Mouse (Mus musculus) embryonic stem cell, embryonic (primary cell): ENCODE data around the gene Rgs3.

ENCODE experiments used
- CTCF ChIA-PET, 4 experiments: fragments of 300-600 bp in 2 of 4; fragments of 350-600 bp in 2 of 4; sonication (Branson Sonifier 250); formaldehyde crosslinking; loops; one replicate each; lab custom pipeline; 2022; ENCODE audit warnings: inconsistent platforms in 2 of 4; lab: Charles Lee
- POLR2A ChIA-PET, 4 experiments: fragments of 300-600 bp in 2 of 4; fragments of 350-600 bp in 2 of 4; sonication (Branson Sonifier 250); formaldehyde crosslinking; loops; one replicate each; lab custom pipeline; 2022; ENCODE audit warnings: antibody characterized with exemption in 4 of 4, inconsistent platforms in 1 of 4; lab: Charles Lee

The Rgs3 gene

DNA sequence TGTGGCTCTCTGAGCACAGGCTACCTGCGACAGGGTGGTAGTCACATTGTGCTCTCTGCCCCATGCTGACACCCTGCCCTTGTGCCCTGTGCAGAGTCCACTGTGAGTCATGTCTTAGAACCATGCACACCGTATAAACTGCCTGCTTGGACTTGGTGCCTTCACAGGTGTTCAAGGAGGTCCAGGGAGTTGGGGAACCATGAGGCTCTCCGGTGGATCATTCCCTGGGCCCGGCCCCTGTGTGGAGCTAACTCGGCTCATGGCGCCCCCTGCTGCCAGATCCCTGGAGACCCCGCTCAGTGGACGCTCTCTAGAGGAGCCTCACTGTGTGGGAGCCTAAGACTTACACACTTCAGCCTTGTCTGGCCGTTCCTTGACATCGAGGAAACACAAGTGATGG lies 134.2 kb downstream of the Rgs3 start:
- CTCF ChIA-PET, result interaction anchor here (0.6 to 6.9 kb wide), 28 partner anchors 10 to 133 kb away, joined by 3 to 69 read pairs (median 4); partner anchors contain the start of gene Rgs3 (in 1 of the 4)
- POLR2A ChIA-PET, result interaction anchor here in 3 of 4 experiments (0.7 to 1.7 kb wide), 8 partner anchors 19 to 175 kb away, joined by 3 to 5 read pairs (median 3); no protein-coding TSS in a partner anchor

- CTCF ChIA-PET, result interaction anchor here (0.6 to 6.9 kb wide), 19 partner anchors 9 to 282 kb away, joined by 3 to 119 read pairs (median 3); partner anchors contain the start of gene Rgs3 (in 1 of the 4)
- POLR2A ChIA-PET, result interaction anchor here in 3 of 4 experiments (0.6 to 1.7 kb wide), 9 partner anchors 21 to 437 kb away, joined by 3 to 6 read pairs (median 4); partner anchors contain the start of genes Cdc26 (in 1 of the 3) and Prpf4 (in 1 of the 3)
These were observed 135.2 kb downstream of the Rgs3 start for GRCm38 (mm10) chr4:62694703-62695439.

DNA sequence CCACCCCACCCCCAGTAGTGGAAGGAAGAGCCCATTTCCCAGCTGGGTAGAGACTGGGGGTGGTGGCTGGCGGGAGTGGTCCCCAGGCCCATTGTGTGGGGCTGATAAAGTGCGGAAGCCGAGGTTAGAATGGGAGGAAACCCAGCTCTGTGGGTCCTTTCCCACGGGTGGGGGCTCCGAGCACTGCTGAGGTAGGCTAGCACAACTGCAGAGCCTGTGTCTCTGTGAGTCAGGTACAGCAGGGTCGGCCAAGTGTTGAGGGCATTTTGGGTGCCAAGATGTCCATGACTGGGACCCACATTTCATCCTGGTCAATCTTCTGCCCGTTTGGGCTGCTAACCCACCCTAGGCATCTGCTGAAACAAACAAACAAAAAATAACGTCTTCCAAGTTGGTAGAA lies 135.9 kb downstream of the Rgs3 start:
- POLR2A ChIA-PET, result interaction anchor here in 2 of 4 experiments (0.6 to 1.4 kb wide), 6 partner anchors 37 to 436 kb away, joined by 3 to 6 read pairs (median 4); partner anchors contain the start of genes Cdc26 (in 1 of the 2) and Prpf4 (in 1 of the 2)
- CTCF ChIA-PET, result interaction anchor here (0.8 to 6.9 kb wide), 14 partner anchors 32 to 281 kb away, joined by 3 to 119 read pairs (median 4); partner anchors contain the start of gene Rgs3 (in 1 of the 4)

GRCm38 (mm10) chr4:62695946-62696345 lies 136.3 kb downstream of the Rgs3 start:
- ChIA-PET CTCF (interaction anchor here (0.7 to 6.9 kb wide), 22 partner anchors 12 to 336 kb away, joined by 3 to 119 read pairs (median 4); partner anchors contain the start of genes Fkbp15 (in 1 of the 4), Rgs3 (in 1 of the 4) and Slc31a1 (in 1 of the 4)), POLR2A (interaction anchor here in 2 of 4 experiments (0.6 to 2.2 kb wide), 6 partner anchors 65 to 287 kb away, joined by 3 to 9 read pairs (median 3); partner anchors contain the start of genes Cdc26 (in 1 of the 2) and Prpf4 (in 1 of the 2))

DNA sequence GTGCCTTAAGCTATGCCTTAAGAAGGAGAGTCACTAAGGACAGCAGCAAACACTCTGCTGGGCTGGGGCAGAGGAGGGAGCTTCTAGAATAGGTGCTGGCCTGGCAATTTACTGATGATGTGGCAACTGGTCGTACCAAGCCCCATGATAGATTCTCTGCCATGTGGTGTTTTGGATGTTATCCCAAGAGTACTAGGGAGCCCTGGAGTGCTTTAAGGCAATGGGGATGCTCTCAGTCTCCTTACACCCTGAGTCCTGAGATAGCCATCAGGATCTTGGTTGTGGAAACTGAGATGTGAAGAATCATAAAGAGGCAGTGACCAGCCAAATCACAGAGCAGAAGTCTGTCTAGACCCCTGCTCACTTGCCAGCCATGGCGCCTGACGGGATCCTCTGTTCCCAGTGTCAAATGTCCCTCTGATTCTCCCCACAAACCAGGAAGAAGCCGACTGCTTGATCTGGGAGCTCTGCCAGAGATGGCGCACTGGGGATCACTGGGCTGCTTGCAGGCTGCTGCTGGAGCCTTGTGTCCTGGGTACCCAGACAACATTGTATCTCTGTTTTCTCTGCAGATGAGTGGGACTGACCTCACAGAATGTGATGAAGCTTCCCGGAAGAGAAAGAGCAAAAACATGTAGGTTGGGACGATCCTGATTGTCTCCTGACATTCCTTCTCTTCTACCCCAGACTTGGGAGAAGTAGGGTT lies 137.2 kb downstream of the Rgs3 start:
- CTCF ChIA-PET, result interaction anchor here (0.5 to 6.9 kb wide), 63 partner anchors 8 to 630 kb away, joined by 3 to 119 read pairs (median 4); partner anchors contain the start of genes Fkbp15 (in 1 of the 4), Rgs3 (in 1 of the 4) and Slc31a1 (in 1 of the 4)
- POLR2A ChIA-PET, result interaction anchor here in 2 of 4 experiments (0.8 to 2.2 kb wide), 6 partner anchors 62 to 136 kb away, joined by 3 to 12 read pairs (median 4); no protein-coding TSS in a partner anchor

DNA sequence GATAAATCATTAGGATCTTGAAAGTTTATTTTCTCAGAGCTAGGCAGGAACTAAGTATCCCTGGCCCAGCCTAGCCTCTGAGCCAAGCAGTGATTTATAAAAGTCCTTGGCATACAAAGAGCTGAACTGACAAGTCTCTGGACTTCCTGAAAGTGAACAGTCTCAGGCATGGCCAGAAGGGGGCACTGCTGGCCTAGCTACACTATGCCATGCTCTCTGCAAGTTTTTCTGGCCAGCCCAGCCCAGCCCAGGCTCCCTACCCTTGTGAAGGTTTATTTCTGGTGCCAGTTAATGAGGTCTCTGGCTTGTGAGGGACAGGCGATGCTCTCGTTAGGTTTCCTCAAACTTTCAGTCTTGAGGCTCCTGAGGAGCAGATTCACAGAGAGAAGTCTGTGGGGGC lies 137.8 kb downstream of the Rgs3 start:
- ChIA-PET CTCF (interaction anchor here (0.5 to 6.9 kb wide), 66 partner anchors 9 to 629 kb away, joined by 3 to 119 read pairs (median 4); partner anchors contain the start of gene Rgs3 (in 1 of the 4)), POLR2A (interaction anchor here in 2 of 4 experiments (0.6 to 2.2 kb wide), 7 partner anchors 22 to 136 kb away, joined by 3 to 12 read pairs (median 4); no protein-coding TSS in a partner anchor)

GRCm38 (mm10) chr4:62698521-62698920 lies 138.9 kb downstream of the Rgs3 start:
- POLR2A ChIA-PET, result interaction anchor here in 2 of 4 experiments (1.0 to 2.2 kb wide), 8 partner anchors 10 to 116 kb away, joined by 3 to 12 read pairs (median 4); no protein-coding TSS in a partner anchor
- CTCF ChIA-PET, result interaction anchor here (0.8 to 6.9 kb wide), 23 partner anchors 13 to 173 kb away, joined by 3 to 119 read pairs (median 8); partner anchors contain the start of genes 4933430I17Rik (in 1 of the 4) and Pole3 (in 1 of the 4)

- POLR2A ChIA-PET, result interaction anchor here in 2 of 4 experiments (0.9 to 1.3 kb wide), 9 partner anchors 11 to 174 kb away, joined by 3 to 5 read pairs (median 4); partner anchors contain the start of genes 4933430I17Rik (in 1 of the 2) and Pole3 (in 1 of the 2)
- CTCF ChIA-PET, result interaction anchor here (0.6 to 6.1 kb wide), 17 partner anchors 14 to 376 kb away, joined by 3 to 119 read pairs (median 4); partner anchors contain the start of genes 4933430I17Rik (in 1 of the 4) and Pole3 (in 1 of the 4)
These were observed 139.7 kb downstream of the Rgs3 start for GRCm38 (mm10) chr4:62699191-62699812.

DNA sequence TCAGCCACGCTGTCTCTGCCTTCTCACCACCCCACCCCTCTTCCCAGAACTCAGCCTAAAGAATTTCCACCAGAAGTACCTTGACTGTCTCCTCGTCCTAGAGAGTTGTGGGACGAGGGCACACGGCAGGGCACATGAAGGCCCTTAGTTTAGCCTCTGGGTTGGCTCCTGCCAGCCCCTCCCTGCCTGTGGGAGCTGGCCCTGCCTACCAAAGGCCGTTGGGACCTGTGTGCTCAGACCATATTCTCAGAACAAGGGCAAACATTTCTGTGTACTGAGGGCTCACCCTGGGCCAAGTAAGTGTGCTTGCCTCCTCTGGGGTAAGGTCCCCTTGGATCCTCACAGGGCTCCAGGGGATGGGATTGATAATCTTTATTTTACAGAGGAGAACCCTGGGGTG lies 140.8 kb downstream of the Rgs3 start:
- ChIA-PET POLR2A (interaction anchor here in 2 of 4 experiments (1.0 to 1.3 kb wide), 2 partner anchors 10 to 175 kb away, joined by 4 read pairs; partner anchors contain the start of genes 4933430I17Rik (in 1 of the 2) and Pole3 (in 1 of the 2)), CTCF (interaction anchor here (0.5 to 6.1 kb wide), 5 partner anchors 27 to 147 kb away, joined by 5 to 119 read pairs (median 38); no protein-coding TSS in a partner anchor)

DNA sequence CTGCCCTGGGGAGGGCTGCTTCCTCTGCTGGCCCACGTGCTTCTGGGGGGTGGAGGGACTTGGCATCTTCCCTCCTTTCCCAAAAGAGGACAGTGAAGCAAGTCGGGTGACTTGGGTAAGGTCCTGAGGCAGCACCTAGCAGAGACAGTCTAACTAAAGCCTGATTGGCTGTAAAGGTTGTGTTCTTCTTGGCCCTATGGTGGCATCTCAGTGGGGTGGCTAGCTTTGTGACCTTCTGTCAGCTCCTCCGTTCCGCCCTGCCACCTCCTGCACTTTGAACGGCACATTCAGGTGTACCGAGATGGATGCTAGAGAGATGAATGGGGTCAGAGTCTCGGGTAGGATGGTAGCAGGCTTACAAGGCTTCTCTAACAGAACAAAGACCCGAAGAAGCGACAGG lies 143.5 kb downstream of the Rgs3 start:
- ChIA-PET POLR2A (no interaction called here), CTCF (no interaction called here)

GRCm38 (mm10) chr4:62704204-62704603 lies 144.6 kb downstream of the Rgs3 start:
- ChIA-PET POLR2A (interaction anchor here in 1 of 4 experiments (2.0 kb wide), 1 partner anchor 18 kb away, joined by 9 read pairs; no protein-coding TSS in a partner anchor), CTCF (no interaction called here)

GRCm38 (mm10) chr4:62705013-62705412 lies 145.4 kb downstream of the Rgs3 start:
- ChIA-PET CTCF (interaction anchor here in 2 of 4 experiments (0.5 to 2.9 kb wide), 2 partner anchors 8 to 349 kb away, joined by 3 to 10 read pairs; no protein-coding TSS in a partner anchor), POLR2A (interaction anchor here in 1 of 4 experiments (2.0 kb wide), 1 partner anchor 17 kb away, joined by 9 read pairs; no protein-coding TSS in a partner anchor)

- ChIA-PET POLR2A (interaction anchor here in 1 of 4 experiments (0.6 to 2.0 kb wide), 2 partner anchors 16 to 21 kb away, joined by 3 to 9 read pairs; no protein-coding TSS in a partner anchor), CTCF (interaction anchor here in 2 of 4 experiments (1.1 to 2.9 kb wide), 4 partner anchors 8 to 55 kb away, joined by 4 to 10 read pairs (median 5); no protein-coding TSS in a partner anchor)
These were observed 146.1 kb downstream of the Rgs3 start for GRCm38 (mm10) chr4:62705749-62706148.

DNA sequence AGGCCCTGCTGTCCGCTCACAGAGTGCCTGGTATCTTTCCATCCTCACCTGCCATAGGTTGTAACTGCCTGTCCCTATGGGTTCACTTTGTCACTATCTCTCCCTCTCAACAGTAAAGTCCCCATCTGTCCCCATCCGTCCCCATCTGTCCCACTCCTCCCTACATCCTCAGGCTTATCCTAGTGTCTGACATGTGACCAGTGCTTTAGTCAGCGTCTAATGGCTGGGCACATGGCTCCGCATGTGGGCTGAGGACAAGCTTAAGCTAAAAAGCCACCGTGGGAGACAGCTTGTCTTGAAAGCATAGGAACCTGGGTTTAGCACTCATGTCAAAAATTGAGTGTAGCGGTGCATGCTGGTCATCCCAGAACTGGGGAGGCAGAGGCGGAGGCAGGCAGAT lies 148.4 kb downstream of the Rgs3 start:
- CTCF ChIA-PET, result interaction anchor here in 3 of 4 experiments (1.2 to 2.9 kb wide), 4 partner anchors 11 to 20 kb away, joined by 3 to 10 read pairs (median 4); no protein-coding TSS in a partner anchor
- POLR2A ChIA-PET, result interaction anchor here in 3 of 4 experiments (1.1 to 1.4 kb wide), 4 partner anchors 11 to 30 kb away, joined by 3 to 5 read pairs (median 4); no protein-coding TSS in a partner anchor

GRCm38 (mm10) chr4:62708994-62709393 lies 149.3 kb downstream of the Rgs3 start:
- POLR2A ChIA-PET, result interaction anchor here in 2 of 4 experiments (1.2 to 1.7 kb wide), 3 partner anchors 13 to 126 kb away, joined by 3 to 5 read pairs (median 4); no protein-coding TSS in a partner anchor
- CTCF ChIA-PET, result interaction anchor here in 1 of 4 experiments (1.2 to 1.5 kb wide), 2 partner anchors 18 to 19 kb away, joined by 3 to 5 read pairs; no protein-coding TSS in a partner anchor

GRCm38 (mm10) chr4:62709448-62709847 lies 149.8 kb downstream of the Rgs3 start:
- CTCF ChIA-PET, result interaction anchor here in 1 of 4 experiments (1.5 kb wide), 1 partner anchor 19 kb away, joined by 5 read pairs; no protein-coding TSS in a partner anchor
- POLR2A ChIA-PET, result interaction anchor here in 2 of 4 experiments (1.4 to 1.7 kb wide), 2 partner anchors 12 to 127 kb away, joined by 4 to 5 read pairs; no protein-coding TSS in a partner anchor
